Mouse (Mus musculus) natural killer cell, adult 2 months (primary cell): Measurements from ENCODE around the gene Fbxl16.

ENCODE experiments used
- DNase-seq, 2 experiments: peaks; one replicate each; pipeline ENCODE4 v3.0.0; 2022; ENCODE audit warnings: low spot score in 2 of 2

Fbxl16 gene

DNA sequence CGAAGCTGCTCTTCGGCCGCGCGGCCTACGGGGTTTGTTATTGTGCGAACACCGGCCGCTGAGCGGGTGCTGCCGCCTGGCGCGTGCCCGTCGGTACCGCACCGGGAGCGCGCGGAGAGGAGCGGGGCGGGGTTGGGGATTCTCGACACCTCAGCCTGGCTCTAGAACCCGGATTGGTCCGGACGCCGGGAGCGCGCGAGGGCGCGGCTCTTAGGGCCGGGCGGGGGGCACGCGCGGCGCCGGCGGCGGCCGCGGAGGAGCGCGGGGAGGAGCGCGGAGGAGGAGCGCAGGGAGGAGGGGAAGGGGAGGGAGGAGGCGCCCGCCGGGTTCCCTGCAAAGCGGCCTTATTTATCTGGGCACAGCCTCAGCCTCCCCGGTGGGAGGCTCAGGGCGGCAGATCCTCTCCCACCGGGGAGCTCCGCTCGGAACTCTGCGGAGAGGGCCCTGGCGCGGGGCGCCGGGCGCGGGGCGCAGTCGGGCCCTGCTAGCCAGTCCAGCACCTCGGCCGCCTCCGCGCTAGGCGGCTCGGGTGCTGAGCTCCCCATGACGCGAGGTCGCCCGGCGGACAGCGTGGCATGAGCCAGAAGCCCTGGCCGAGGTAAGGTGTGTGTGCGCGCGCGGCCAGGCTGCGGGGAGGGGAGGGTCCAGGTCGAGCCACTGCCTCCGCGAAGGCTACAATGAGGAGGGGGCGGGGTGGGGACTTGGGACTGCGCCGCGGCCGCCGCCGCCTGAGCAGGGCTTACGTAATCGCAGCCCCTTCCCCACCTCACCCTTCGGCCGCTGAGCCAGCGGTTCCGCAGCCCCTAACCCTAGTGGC is at the start of gene Fbxl16:
TSS of gene Fbxl16 (plus strand) at position 297 of the 817 bp plus-strand sequence.
- no peak for DNase-seq

GRCm38 (mm10) chr17:25760148-25760547 is 48.7 kb upstream of the Fbxl16 start:
- DNase-seq: no peak

GRCm38 (mm10) chr17:25761561-25761970 is 47.3 kb upstream of the Fbxl16 start:
- no peak for DNase-seq

- DNase-seq: no peak
Observed at GRCm38 (mm10) chr17:25762591-25762990, 46.3 kb upstream of the Fbxl16 start.

- no peak for DNase-seq
Observed at GRCm38 (mm10) chr17:25765886-25766285, 43.0 kb upstream of the Fbxl16 start.

DNA sequence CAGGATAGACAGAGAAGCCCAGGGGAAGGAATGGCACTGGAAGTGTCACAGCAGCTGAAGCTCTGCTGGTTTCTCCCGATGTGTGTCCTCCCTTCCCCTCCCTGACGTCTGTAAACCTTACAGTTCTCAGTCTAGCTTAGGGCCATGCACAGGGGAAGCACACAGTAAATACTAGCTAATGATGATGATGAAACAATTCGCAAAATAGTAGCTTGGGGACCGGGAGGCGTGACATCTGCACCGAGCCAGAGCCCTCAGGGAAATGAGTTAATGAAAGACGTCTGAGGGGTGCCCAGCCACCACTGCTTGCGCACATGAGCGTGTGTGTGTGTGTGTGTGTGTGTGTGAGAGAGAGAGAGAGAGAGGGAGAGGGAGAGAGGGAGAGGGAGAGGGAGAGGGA is 39.6 kb upstream of the Fbxl16 start:
- DNase-seq: no peak

- peak; percentile 96 to 97 for DNase-seq
Observed at GRCm38 (mm10) chr17:25773549-25774120, 35.2 kb upstream of the Fbxl16 start, which contains the start of gene Narfl. Gene Narfl (plus strand): TSS chr17:25773776.

DNA sequence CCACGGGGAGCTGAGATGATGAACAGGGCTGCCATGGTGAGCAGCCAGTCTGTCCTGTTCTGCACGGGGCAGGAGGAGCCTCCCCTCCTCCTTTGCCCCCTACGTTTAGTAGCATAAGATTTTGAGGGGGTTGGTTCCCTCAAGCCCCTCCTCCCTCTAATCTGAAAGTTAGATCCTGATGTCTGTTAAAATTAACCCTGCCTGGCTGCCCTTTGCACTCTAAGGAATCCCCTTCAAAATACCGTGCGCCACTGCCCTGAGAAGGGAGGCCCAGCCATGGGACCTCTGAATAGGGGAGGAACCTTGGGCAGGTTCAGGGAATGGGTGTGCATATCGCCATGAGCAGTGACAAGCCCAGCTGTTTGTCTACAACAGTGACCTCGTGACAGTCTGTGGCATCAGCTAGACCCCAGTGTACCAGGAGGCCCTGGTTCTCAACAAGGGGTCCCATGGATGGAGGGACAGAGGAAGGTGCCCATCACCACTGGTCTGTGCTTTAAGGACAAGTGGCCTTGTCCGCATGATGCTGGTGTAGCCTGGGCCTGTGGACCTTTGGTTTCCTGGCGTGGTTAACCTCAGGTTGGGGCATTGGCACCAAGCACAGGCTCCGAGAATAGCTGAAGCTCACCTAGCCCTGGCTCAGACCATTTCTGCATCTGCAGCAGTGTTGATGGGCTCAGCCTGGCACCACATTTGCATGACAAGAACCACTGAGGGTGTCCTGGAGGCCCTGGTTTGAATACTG is 33.4 kb upstream of the Fbxl16 start:
- DNase-seq: no peak

GRCm38 (mm10) chr17:25777948-25778347 is 30.9 kb upstream of the Fbxl16 start:
- DNase-seq: no peak

DNA sequence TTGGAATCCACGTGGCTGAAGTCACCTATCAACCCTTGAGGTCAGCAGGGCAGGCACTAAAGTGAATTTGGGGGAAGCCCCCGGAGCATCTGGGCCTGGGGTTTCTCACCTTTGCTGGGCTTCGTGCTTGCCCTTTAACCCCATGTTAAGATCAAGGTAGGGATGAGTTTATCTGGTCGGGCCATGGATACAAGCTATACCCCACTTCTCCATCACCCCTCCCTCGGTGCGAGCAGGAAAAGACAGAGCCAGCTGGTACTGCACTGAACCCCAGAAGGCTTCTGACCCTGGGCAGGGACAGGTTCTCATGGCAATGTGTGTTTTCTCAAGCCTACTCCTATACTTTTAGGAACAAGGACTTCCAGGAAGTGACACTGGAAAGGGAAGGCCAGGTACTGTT is 27.5 kb upstream of the Fbxl16 start:
- no peak for DNase-seq

DNA sequence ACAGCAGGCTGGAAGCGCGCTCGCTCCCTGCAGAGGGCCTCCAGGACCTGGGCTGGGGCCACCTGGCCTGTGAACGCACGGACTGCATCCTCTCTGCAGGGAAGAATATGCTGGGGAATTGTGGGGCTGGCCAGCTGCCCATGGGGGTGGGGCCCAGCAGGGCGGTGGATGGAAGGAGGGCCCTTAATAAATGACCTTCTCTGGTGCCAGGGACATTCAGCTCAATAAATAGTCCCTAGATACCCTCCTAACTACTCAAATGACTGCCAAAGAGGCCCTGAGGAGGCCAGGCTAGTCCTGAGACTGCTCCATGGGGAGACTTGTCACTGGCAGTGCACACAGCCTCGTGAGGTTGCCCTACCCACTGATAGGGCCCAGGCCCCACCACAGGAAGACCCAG is 25.8 kb upstream of the Fbxl16 start:
- no peak for DNase-seq

GRCm38 (mm10) chr17:25783861-25784574 is 24.9 kb upstream of the Fbxl16 start:
- no peak for DNase-seq

DNA sequence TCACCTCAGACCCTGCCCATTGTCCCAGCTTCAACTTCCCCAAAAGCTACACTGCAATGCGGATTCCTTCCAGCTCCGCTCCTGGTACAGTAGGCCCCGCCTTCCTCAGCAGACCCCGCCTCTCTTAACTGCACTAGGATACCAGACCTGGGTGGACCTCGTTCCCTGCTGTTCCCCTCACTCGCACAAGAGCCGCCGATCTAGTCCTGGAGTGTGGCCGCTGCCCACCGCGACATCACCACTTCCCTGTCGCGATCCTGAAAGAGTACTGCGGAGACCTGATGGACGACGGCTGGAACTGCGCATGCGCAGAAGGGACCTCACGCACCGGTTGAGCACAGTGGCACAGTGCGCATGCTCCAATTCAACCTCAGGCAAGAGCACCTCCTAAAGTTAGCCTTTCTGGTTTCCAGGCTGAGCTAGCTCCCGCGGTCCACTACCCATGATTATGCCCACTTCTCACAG is 23.6 kb upstream of the Fbxl16 start, which contains the start of gene Haghl:
TSS of gene Haghl (minus strand) at position 393 of the 465 bp plus-strand sequence.
- peak; percentile 92 to 95 for DNase-seq

DNA sequence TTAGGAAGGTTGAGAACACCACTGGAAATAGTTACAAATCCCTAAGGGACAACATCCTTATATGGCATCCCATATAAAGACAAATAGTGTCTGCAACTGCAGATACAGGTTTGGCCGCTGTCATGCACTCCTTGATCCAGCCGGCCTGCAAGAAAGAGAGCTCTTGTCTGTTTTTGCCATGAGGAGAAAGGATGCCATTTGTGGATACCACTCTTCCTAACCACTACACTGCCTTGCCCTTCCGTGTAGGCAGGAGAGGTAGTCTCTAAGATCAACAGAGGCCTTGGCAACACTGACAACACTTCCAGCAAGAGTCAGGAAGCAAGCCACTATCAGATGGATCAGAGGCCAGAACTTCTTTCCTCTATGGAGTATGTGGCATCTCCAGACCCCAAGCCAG is 22.6 kb upstream of the Fbxl16 start, which contains the start of gene Ccdc78:
TSS of gene Ccdc78 (plus strand) at position 301 of the 400 bp plus-strand sequence.
- DNase-seq: no peak

DNA sequence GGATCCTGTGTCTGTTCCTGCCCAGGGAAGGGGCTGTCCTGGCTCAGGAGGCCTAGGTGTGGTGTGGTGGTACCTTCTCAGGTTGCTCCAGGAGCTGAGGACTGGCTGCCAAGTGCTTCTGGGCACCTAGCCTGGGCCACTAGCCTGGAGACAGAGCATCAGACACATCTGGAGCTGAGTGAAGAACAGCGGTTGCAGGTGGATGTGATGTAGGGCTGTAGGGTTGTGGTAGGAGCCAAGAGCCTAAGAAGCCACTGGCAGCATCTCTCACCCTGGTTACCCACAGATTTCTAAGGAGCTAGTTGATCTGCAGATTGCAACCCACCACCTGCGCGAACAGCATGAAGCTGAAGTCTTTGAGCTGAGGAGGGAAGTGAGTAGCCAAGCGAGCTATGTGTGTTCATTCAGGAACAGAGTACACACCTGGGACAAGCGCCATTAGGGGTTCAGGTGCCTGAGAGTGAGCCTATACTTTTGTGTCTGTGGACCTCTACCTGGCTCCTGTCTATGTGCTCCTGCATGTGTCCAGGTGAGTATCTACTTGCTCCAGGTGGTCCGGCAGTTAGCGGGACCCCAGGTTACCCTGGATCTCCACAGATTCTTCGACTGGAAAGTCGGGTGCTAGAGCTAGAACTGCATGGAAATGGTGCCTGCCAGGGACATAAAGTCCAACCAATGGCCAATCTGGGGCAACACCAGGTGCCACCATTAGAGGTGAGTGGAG is 21.9 kb upstream of the Fbxl16 start:
- no peak for DNase-seq

- no peak for DNase-seq
Observed at GRCm38 (mm10) chr17:25791320-25791842, 17.5 kb upstream of the Fbxl16 start.

- peak; percentile 85 to 86 for DNase-seq
Observed at GRCm38 (mm10) chr17:25791843-25792527, 16.9 kb upstream of the Fbxl16 start.

DNA sequence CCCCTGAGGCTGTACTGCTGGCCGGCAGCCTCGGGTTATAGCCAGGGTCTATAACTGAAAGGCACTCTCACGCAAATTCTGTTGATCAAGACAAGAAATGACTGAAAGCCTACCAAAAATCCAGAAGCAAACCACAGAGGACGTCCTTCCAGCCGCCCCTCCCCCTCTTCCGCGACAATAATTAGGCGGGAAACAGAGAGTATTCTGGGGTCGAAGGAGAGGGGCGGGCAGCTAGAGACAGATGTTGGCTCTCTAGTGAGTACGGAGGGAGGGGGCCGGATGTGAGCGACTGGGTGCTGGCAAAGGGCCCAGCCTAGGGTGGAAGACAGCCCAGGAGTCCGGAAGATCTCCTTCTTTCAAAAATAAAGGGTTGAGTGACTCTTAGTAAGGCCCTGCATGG is 16.3 kb upstream of the Fbxl16 start, which contains the start of gene Fam173a:
TSS of gene Fam173a (minus strand) at position 287 of the 400 bp plus-strand sequence.
- DNase-seq: peak; percentile 65 to 71

GRCm38 (mm10) chr17:25794197-25794596 is 14.7 kb upstream of the Fbxl16 start:
- DNase-seq: no peak

GRCm38 (mm10) chr17:25794998-25795397 is 13.9 kb upstream of the Fbxl16 start:
- DNase-seq: no peak
